Mouse (Mus musculus) heart, postnatal 0 days (tissue): ENCODE measurements around the gene Camk2g. TPM values are rescaled to one million over a fixed set of nuclear protein-coding genes. Genes with fewer than 3 reads are reported as not detected.

ENCODE experiments used
- ATAC-seq: fragments of 200-750 bp; cut with Nextera tagmentation; 2 replicates; pipeline ENCODE4 v1.8.0; 2017; ENCODE audit warnings: low read depth, moderate number of reproducible peaks, moderate library complexity; ENCODE audit not compliant: insufficient read depth
- DNase-seq: peaks from one replicate; pipeline ENCODE4 v3.0.0-alpha.2; 2016; ENCODE audit warnings: low spot score
- H3K27ac ChIP-seq: fragments of 300-500 bp; sonication (generic); 2 replicates; pipeline ENCODE4 v1.5.1; 2014; ENCODE audit warnings: low read depth, mild to moderate bottlenecking
- H3K27me3 ChIP-seq: fragments of 300-500 bp; sonication (generic); 2 replicates; pipeline ENCODE4 v1.6.1; 2014; ENCODE audit warnings: low read length, mixed read lengths; ENCODE audit not compliant: control insufficient read depth, insufficient read depth
- H3K36me3 ChIP-seq: fragments of 300-500 bp; sonication (generic); replicated peaks from 2 replicates; pipeline ENCODE4 v1.6.1; 2014; ENCODE audit warnings: low read length, mixed read lengths; ENCODE audit not compliant: control insufficient read depth, insufficient read depth
- H3K4me1 ChIP-seq: fragments of 300-500 bp; sonication (generic); 2 replicates; pipeline ENCODE4 v1.6.1; 2014; ENCODE audit warnings: antibody characterized with exemption; ENCODE audit not compliant: control insufficient read depth, insufficient read depth
- H3K4me2 ChIP-seq: fragments of 300-500 bp; sonication (generic); 2 replicates; pipeline ENCODE4 v1.6.1; 2014; ENCODE audit warnings: low read depth, mild to moderate bottlenecking, low read length, moderate library complexity
- H3K4me3 ChIP-seq: fragments of 300-500 bp; sonication (generic); 2 replicates; pipeline ENCODE4 v1.5.1; 2014; ENCODE audit warnings: low read depth, low read length
- H3K9ac ChIP-seq: fragments of 300-500 bp; sonication (generic); replicated peaks from 2 replicates; pipeline ENCODE4 v1.6.1; 2014; ENCODE audit warnings: low read depth, low read length, mixed read lengths
- H3K9me3 ChIP-seq: fragments of 300-500 bp; sonication (generic); replicated peaks from 2 replicates; pipeline ENCODE4 v1.6.1; 2016; ENCODE audit warnings: low read length; ENCODE audit not compliant: control insufficient read depth
- CTCF ChIP-seq: IDR thresholded peaks from 2 replicates; pipeline ENCODE4 v1.5.1; 2016; ENCODE audit warnings: antibody characterized with exemption, control low read depth, low read depth
- EP300 ChIP-seq: IDR thresholded peaks from 2 replicates; pipeline ENCODE4 v1.6.1; 2016; ENCODE audit warnings: antibody characterized with exemption, low read depth
- WGBS: fragments of 180-500 bp; shearing (Covaris S2); extraction: QIAGEN DNeasy Blood & Tissue Kit; methylation state at CpG from one replicate; pipeline ENCODE4 v1.1.7; 2014; 5-methylcytosine and 5-hydroxymethylcytosine counted together
- polyA plus RNA-seq: library from polyadenylated mRNA; unstranded; fragments of >200 nt; fragmentation: Nextera tagmentation; extraction: Ambion mirVana; gene quantifications from 2 replicates; pipeline ENCODE4 v1.2.1, GENCODE M21; 2015
- total RNA-seq: library from RNA; depleted of rRNA; stranded (reverse); fragments of >200 nt; gene quantifications from 2 replicates; pipeline ENCODE4 v1.2.3, GENCODE M21; 2014; ENCODE audit warnings: low replicate concordance

The Camk2g gene
- total and polyA plus RNA-seq, 2 experiments from 2014 or later, result 72.5 to 107 TPM

GRCm38 (mm10) chr14:20798761-20799160 is 4.9 kb upstream of the Camk2g start:
- WGBS, result 8% methylated on average over 7 of the region's 7 CpGs
- H3K27me3 ChIP-seq, result no peaks in the 10 kb centered on the region
- ATAC-seq, result no peak
- no peak overlapping the region for H3K4me2 ChIP-seq
- no peaks in the 10 kb centered on the region for H3K9me3 ChIP-seq
- no peak overlapping the region for H3K4me3 ChIP-seq
- no peak overlapping the region for H3K9ac ChIP-seq
- no peak overlapping the region for H3K27ac ChIP-seq
- TF ChIP-seq CTCF, result peak; percentile 96
- TF ChIP-seq EP300, result no peak
- H3K36me3 ChIP-seq, result no peaks in the 10 kb centered on the region
- peak; percentile 87 for DNase-seq
- peaks cover 7% of the 10 kb centered on the region; the same call in 1 of the 2 replicates for H3K4me1 ChIP-seq

DNA sequence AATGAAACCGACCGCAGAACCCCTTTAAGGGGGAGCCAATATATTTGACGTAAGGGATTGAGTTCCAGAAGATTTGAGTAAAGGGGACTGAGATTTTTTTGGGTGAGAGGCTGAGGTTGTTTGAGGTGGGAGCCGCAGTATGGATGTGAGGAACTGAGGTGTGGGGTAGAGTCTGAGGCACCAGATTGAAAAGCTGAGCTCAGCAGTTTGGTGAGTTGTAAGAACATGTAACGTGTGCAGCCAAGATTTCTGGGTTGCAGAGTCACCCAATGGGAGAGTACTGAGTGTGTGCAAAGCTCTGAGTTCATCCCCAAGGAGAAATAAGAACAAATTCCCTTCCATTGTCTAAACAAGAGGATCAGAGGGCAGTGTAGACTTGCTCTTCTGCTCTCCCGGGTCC is 4.4 kb upstream of the Camk2g start:
- Histone ChIP-seq H3K27me3 (no peaks in the 10 kb centered on the region), H3K4me3 (no peak overlapping the region), H3K27ac (no peak overlapping the region), H3K9me3 (no peaks in the 10 kb centered on the region), H3K4me1 (peaks cover 7% of the 10 kb centered on the region; the same call in 1 of the 2 replicates), H3K4me2 (no peak overlapping the region), H3K36me3 (no peaks in the 10 kb centered on the region), H3K9ac (no peak overlapping the region)
- no peak for TF ChIP-seq EP300
- no peak for TF ChIP-seq CTCF
- 80% methylated on average over 6 of the region's 6 CpGs for WGBS
- ATAC-seq (no peak), DNase-seq (peak; percentile 4)

GRCm38 (mm10) chr14:20796643-20797042 is 2.8 kb upstream of the Camk2g start:
- peaks cover 7% of the 10 kb centered on the region; the same call in 1 of the 2 replicates for H3K4me1 ChIP-seq
- H3K27ac ChIP-seq, result 0 out of 2 replicates have a peak overlapping the region, but pooled peaks have one; percentile 94
- TF ChIP-seq CTCF, result no peak
- TF ChIP-seq EP300, result no peak
- peaks cover 2% of the 10 kb centered on the region; the same call in 1 of the 2 replicates for H3K36me3 ChIP-seq
- H3K4me3 ChIP-seq, result no peak overlapping the region
- H3K4me2 ChIP-seq, result no peak overlapping the region
- WGBS, result 76% methylated on average over 8 of the region's 8 CpGs
- ATAC-seq (no peak), DNase-seq (no peak)
- no peaks in the 10 kb centered on the region for H3K27me3 ChIP-seq
- H3K9me3 ChIP-seq, result no peaks in the 10 kb centered on the region
- no peak overlapping the region for H3K9ac ChIP-seq

GRCm38 (mm10) chr14:20796170-20796569 is 2.3 kb upstream of the Camk2g start:
- peak overlapping the region; percentile 94 for H3K27ac ChIP-seq
- H3K4me3 ChIP-seq, result no peak overlapping the region
- H3K27me3 ChIP-seq, result no peaks in the 10 kb centered on the region
- H3K4me1 ChIP-seq, result peaks cover 7% of the 10 kb centered on the region; the same call in 1 of the 2 replicates
- ATAC-seq, result no peak
- no peak overlapping the region for H3K4me2 ChIP-seq
- TF ChIP-seq EP300 (no peak), CTCF (no peak)
- H3K36me3 ChIP-seq, result peaks cover 6% of the 10 kb centered on the region; the same call in 1 of the 2 replicates
- 77% methylated on average over 8 of the region's 8 CpGs for WGBS
- DNase-seq, result no peak
- H3K9me3 ChIP-seq, result no peaks in the 10 kb centered on the region
- no peak overlapping the region for H3K9ac ChIP-seq

DNA sequence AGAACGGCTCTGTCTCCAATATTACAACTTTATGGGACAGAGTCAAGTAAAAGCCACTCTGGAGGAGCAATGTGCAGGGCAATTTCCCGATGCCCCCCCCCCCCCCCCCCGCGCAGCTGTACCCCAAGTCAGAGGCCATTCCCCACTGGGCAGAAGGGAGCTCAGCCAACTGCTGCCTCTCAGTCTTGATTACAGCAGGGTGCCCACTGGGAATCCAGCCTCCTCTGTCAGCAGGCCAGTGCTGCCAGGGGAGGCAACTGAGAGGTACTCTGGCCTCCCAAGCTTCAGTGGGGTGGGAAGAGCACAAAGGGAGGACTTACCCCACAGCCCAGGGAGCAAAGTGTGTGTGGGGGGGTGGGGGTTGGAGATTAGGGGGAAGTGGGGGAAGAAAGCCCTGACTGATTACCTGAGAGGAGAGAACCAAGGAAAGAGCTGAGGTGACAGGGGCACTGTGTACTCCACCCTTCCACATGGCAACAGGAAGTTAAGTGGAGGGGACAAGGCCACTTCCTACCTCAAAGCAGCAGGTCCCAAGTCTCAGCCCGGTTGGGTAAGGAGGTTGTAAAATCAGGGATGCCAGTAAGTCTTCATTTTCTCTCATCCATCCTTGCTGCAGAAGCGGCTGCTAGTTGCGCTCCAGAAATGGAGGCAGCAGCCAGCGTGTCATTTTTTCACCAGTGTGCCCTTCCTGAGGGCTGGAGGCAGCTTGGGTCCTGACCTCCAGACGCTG is 1.7 kb upstream of the Camk2g start:
- Histone ChIP-seq H3K4me1 (peaks cover 7% of the 10 kb centered on the region; the same call in 1 of the 2 replicates), H3K4me2 (peak overlapping the region; percentile 96), H3K4me3 (peak overlapping the region; percentile 85; the same call in 1 of the 2 replicates), H3K27me3 (no peaks in the 10 kb centered on the region), H3K36me3 (peaks cover 12% of the 10 kb centered on the region), H3K9me3 (no peaks in the 10 kb centered on the region), H3K27ac (peak overlapping the region; percentile 94), H3K9ac (peak overlapping the region; percentile 86; the same call in 1 of the 2 replicates)
- TF ChIP-seq EP300, result no peak
- TF ChIP-seq CTCF, result no peak
- DNase-seq (no peak), ATAC-seq (no peak)
- WGBS, result 49% methylated on average over 8 of the region's 9 CpGs
